Mouse (Mus musculus): ENCODE measurements around the gene Adap1. TPM values are rescaled to one million over a fixed set of nuclear protein-coding genes. Genes with fewer than 3 reads are reported as not detected.

Adap1 gene
- polyA plus RNA-seq, 1 experiment from 2014 or later, result 2.3 TPM

DNA sequence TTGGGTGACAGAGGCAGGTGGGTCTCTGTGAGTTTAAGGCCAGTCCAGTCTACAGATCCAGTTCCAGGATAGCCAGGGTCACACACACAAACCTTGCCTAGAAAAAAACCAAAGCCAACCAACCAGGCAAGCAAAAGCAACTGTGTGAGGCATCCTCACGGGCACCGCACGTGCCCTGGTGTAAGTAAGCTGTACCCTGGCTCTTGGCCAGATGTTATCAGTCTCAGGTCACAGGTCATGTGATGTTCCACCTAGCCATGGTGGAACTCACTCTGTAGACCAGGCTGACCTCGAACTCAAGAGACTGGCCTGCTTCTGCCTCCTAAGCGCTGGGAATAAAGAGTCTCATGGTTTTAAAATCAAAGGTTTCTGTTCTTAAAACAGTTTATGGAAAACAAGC, 33.8 kb upstream of the Adap1 start:
- Histone ChIP-seq H3K27ac (replicated peaks in 1 of 2; ENCODE audit: control insufficient read depth in 1 of 2, insufficient read depth in 1 of 2, low read depth in 2 of 2, low read length in 2 of 2) (no peak overlapping the region), H3K9ac (ENCODE audit: low read length) (no peak overlapping the region), H3K36me3 (ENCODE audit: control insufficient read depth, insufficient read depth, low read length) (no peaks in the 10 kb centered on the region), H3K9me3 (ENCODE audit: control insufficient read depth, low read length) (no peaks in the 10 kb centered on the region), H3K27me3 (ENCODE audit: control insufficient read depth, insufficient read depth, low read length) (peaks cover 12% of the 10 kb centered on the region; the same call in 1 of the 2 replicates), H3K4me1 (ENCODE audit: control insufficient read depth in 2 of 2, insufficient read depth in 2 of 2, low read length in 2 of 2) (peaks cover 3 to 7% of the 10 kb centered on the region in 2 experiments; a peak in 3 of 4 replicates), H3K4me3 (ENCODE audit: control insufficient read depth in 1 of 2, insufficient read depth in 1 of 2, low read depth in 1 of 2, low read length in 2 of 2) (no peak overlapping the region), H3K4me2 (ENCODE audit: low read length) (no peak overlapping the region)
- ATAC-seq (ENCODE audit: insufficient number of reproducible peaks, insufficient read depth, low FRiP score, low read depth), result no peak
- WGBS, result 80% methylated on average over 5 of the region's 5 CpGs

DNA sequence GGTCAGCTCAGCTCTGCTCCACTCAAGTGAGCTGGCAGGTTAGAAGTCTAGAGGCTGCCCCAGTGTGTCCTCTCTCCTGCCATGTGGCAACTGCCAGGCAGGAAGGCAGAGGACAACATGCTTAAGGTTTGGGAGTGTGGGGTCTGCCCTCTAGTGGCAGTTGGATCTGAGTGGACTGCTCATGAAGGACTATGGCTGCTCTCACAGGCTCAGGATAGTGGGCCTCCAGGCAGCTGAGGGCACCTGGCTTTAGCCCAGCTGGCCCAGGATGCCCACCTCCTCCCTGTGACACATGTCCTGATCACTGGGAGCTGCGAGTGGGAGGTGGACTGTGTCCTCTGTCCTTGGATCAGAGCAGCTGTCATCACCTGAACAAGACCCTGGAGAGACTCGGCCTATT, 33.2 kb upstream of the Adap1 start:
- H3K4me1 ChIP-seq (ENCODE audit: control insufficient read depth in 2 of 2, insufficient read depth in 2 of 2, low read length in 2 of 2), result peaks cover 0 to 6% of the 10 kb centered on the region in 2 experiments; a peak in 1 of 4 replicates
- no peaks in the 10 kb centered on the region for H3K9me3 ChIP-seq (ENCODE audit: control insufficient read depth, low read length)
- H3K27me3 ChIP-seq (ENCODE audit: control insufficient read depth, insufficient read depth, low read length), result peaks cover 12% of the 10 kb centered on the region; the same call in 1 of the 2 replicates
- H3K36me3 ChIP-seq (ENCODE audit: control insufficient read depth, insufficient read depth, low read length), result no peaks in the 10 kb centered on the region
- no peak for ATAC-seq (ENCODE audit: insufficient number of reproducible peaks, insufficient read depth, low FRiP score, low read depth)
- no peak overlapping the region for H3K4me3 ChIP-seq (ENCODE audit: control insufficient read depth in 1 of 2, insufficient read depth in 1 of 2, low read depth in 1 of 2, low read length in 2 of 2)
- H3K27ac ChIP-seq (replicated peaks in 1 of 2; ENCODE audit: control insufficient read depth in 1 of 2, insufficient read depth in 1 of 2, low read depth in 2 of 2, low read length in 2 of 2), result no peak overlapping the region
- no peak overlapping the region for H3K9ac ChIP-seq (ENCODE audit: low read length)
- no peak overlapping the region for H3K4me2 ChIP-seq (ENCODE audit: low read length)
- WGBS, result 24% methylated on average over 2 of the region's 2 CpGs

DNA sequence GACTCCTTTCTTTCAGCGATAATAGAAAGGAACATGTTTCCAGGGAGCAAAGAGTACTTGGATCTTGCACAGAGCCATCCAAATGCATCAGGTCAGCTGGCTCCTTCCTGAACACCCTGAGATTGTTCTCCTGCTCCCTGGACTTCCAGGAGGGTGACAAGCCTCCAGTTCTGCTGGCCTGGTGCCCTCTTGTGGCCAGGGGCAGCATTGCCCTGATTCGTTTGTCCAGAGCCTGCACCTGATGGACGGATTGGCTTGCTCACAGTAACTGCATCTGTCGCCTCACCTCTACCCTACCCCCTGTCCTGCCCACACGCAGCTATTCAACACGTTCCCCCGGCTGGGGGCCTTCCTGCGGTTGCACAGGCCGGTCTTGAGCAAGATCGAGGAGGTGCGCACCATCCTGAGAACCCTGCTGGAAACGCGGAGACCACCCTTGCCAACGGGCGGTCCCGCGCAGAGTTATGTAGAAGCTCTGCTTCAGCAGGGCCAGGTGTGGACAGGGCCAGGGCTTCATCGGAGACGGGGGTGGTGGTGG, 29.9 kb upstream of the Adap1 start:
- H3K27me3 ChIP-seq (ENCODE audit: control insufficient read depth, insufficient read depth, low read length), result peaks cover 30% of the 10 kb centered on the region
- peaks cover 6 to 13% of the 10 kb centered on the region in 2 experiments for H3K4me1 ChIP-seq (ENCODE audit: control insufficient read depth in 2 of 2, insufficient read depth in 2 of 2, low read length in 2 of 2)
- no peak overlapping the region for H3K9ac ChIP-seq (ENCODE audit: low read length)
- ATAC-seq (ENCODE audit: insufficient number of reproducible peaks, insufficient read depth, low FRiP score, low read depth), result no peak
- H3K36me3 ChIP-seq (ENCODE audit: control insufficient read depth, insufficient read depth, low read length), result no peaks in the 10 kb centered on the region
- no peak overlapping the region for H3K4me3 ChIP-seq (ENCODE audit: control insufficient read depth in 1 of 2, insufficient read depth in 1 of 2, low read depth in 1 of 2, low read length in 2 of 2)
- H3K9me3 ChIP-seq (ENCODE audit: control insufficient read depth, low read length), result no peaks in the 10 kb centered on the region
- 35% methylated on average over 19 of the region's 19 CpGs for WGBS
- no peak overlapping the region for H3K4me2 ChIP-seq (ENCODE audit: low read length)
- H3K27ac ChIP-seq (replicated peaks in 1 of 2; ENCODE audit: control insufficient read depth in 1 of 2, insufficient read depth in 1 of 2, low read depth in 2 of 2, low read length in 2 of 2), result no peak overlapping the region

DNA sequence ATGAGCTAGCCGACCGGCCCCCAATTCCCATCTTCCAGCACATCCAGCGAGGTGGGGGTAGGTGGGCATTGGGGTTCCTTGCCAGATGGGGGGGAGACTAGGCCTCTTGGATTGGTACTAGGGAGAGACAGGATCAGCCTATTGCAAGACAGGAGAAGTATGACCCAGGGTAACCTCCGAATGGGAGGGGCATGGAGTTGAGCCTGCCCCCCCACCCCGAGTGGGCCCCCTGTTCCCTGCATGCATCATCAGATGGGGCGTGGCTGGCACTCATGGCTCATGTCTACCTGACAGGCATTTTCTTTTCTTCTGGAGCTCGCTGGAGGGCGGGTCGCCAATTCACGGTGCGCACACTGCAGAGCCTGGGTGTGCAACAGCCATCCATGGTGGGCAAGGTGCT, 28.5 kb upstream of the Adap1 start:
- no peaks in the 10 kb centered on the region for H3K36me3 ChIP-seq (ENCODE audit: control insufficient read depth, insufficient read depth, low read length)
- peaks cover 6 to 13% of the 10 kb centered on the region in 2 experiments for H3K4me1 ChIP-seq (ENCODE audit: control insufficient read depth in 2 of 2, insufficient read depth in 2 of 2, low read length in 2 of 2)
- H3K27ac ChIP-seq (replicated peaks in 1 of 2; ENCODE audit: control insufficient read depth in 1 of 2, insufficient read depth in 1 of 2, low read depth in 2 of 2, low read length in 2 of 2), result no peak overlapping the region
- ATAC-seq (ENCODE audit: insufficient number of reproducible peaks, insufficient read depth, low FRiP score, low read depth), result no peak
- H3K9ac ChIP-seq (ENCODE audit: low read length), result no peak overlapping the region
- 86% methylated on average over 11 of the region's 11 CpGs for WGBS
- no peak overlapping the region for H3K4me2 ChIP-seq (ENCODE audit: low read length)
- no peaks in the 10 kb centered on the region for H3K9me3 ChIP-seq (ENCODE audit: control insufficient read depth, low read length)
- peaks cover 31% of the 10 kb centered on the region for H3K27me3 ChIP-seq (ENCODE audit: control insufficient read depth, insufficient read depth, low read length)
- no peak overlapping the region for H3K4me3 ChIP-seq (ENCODE audit: control insufficient read depth in 1 of 2, insufficient read depth in 1 of 2, low read depth in 1 of 2, low read length in 2 of 2)

DNA sequence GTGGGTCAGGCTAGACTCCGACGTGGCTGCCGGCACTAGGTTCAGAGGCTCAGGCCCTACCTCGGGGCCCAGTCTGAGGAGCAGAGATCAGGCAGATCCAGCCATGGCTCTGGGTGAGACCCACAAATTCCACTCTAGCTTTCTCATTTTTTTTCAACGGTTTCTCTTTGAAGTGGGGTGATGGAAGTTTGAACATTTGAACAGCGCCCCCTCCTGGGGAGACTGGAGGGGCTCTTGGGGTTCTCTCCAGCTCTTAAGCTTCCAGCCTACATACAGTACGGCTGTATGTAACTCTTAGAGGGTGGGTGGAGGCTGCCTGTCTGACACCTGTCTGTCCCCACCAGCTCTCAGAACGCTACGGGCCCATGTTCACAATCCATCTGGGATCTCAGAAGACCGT, 28.1 kb upstream of the Adap1 start:
- H3K27ac ChIP-seq (replicated peaks in 1 of 2; ENCODE audit: control insufficient read depth in 1 of 2, insufficient read depth in 1 of 2, low read depth in 2 of 2, low read length in 2 of 2), result no peak overlapping the region
- no peaks in the 10 kb centered on the region for H3K9me3 ChIP-seq (ENCODE audit: control insufficient read depth, low read length)
- H3K36me3 ChIP-seq (ENCODE audit: control insufficient read depth, insufficient read depth, low read length), result no peaks in the 10 kb centered on the region
- no peak overlapping the region for H3K4me2 ChIP-seq (ENCODE audit: low read length)
- WGBS, result 62% methylated on average over 10 of the region's 10 CpGs
- no peak overlapping the region for H3K9ac ChIP-seq (ENCODE audit: low read length)
- peaks cover 35% of the 10 kb centered on the region for H3K27me3 ChIP-seq (ENCODE audit: control insufficient read depth, insufficient read depth, low read length)
- peaks cover 6 to 13% of the 10 kb centered on the region in 2 experiments for H3K4me1 ChIP-seq (ENCODE audit: control insufficient read depth in 2 of 2, insufficient read depth in 2 of 2, low read length in 2 of 2)
- ATAC-seq (ENCODE audit: insufficient number of reproducible peaks, insufficient read depth, low FRiP score, low read depth), result no peak
- no peak overlapping the region for H3K4me3 ChIP-seq (ENCODE audit: control insufficient read depth in 1 of 2, insufficient read depth in 1 of 2, low read depth in 1 of 2, low read length in 2 of 2)

DNA sequence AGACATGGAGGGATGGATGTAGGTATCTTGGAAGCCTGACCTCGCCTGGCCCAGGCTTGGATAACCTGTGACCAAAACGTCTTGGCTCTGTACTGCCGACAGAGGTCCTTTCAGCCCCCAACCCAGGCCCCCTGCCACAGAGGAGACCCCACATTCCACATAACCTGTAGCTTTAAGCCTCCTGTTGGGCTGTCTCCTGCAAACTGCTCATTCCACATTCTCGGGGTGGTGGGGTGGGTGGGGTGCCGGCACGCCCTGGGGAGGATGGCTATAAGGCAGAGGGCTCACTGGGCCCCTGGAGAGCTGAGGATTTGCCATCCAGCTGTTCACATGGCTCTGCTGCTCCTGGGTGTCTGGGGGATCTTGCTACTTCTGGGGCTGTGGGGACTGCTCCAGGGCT, 26.9 kb upstream of the Adap1 start, which contains the start of gene Cyp2w1:
Gene Cyp2w1 (plus strand): TSS at position 301 of the 400 bp plus-strand sequence.
- 55% methylated on average over 6 of the region's 6 CpGs for WGBS
- Histone ChIP-seq H3K4me3 (ENCODE audit: control insufficient read depth in 1 of 2, insufficient read depth in 1 of 2, low read depth in 1 of 2, low read length in 2 of 2) (no peak within 1 kb of the TSS), H3K4me1 (ENCODE audit: control insufficient read depth in 2 of 2, insufficient read depth in 2 of 2, low read length in 2 of 2) (peaks cover 6 to 7% of the 10 kb centered on the region in 2 experiments), H3K4me2 (ENCODE audit: low read length) (no peak within 1 kb of the TSS), H3K9ac (ENCODE audit: low read length) (0 out of 2 replicates have a peak within 1 kb of the TSS, but pooled peaks have one; percentile 7), H3K9me3 (ENCODE audit: control insufficient read depth, low read length) (no peaks in the 10 kb centered on the region), H3K27ac (replicated peaks in 1 of 2; ENCODE audit: control insufficient read depth in 1 of 2, insufficient read depth in 1 of 2, low read depth in 2 of 2, low read length in 2 of 2) (no peak within 1 kb of the TSS), H3K27me3 (ENCODE audit: control insufficient read depth, insufficient read depth, low read length) (peaks cover 37% of the 10 kb centered on the region), H3K36me3 (ENCODE audit: control insufficient read depth, insufficient read depth, low read length) (no peaks in the 10 kb centered on the region)
- no peak for ATAC-seq (ENCODE audit: insufficient number of reproducible peaks, insufficient read depth, low FRiP score, low read depth)

DNA sequence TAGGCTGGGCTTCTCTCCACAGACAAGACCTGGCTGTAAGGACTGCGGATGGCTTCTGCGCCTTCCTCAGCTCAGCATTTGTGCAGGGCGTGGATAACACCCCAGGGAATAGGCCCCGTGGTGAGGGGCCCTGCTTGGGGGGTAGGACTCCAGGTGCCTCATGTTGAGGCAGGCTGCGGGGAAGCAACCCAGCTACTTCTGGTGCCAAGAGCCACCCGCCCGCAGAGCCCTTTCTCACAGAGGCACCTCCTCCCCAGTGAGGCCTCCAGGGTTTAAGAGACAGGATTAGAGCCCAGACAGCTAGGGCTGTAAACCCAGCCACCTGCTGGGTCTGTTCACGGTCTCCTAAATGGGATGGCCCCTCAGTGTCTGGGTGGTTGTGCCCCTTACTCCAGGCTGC, 26.2 kb upstream of the Adap1 start:
- Histone ChIP-seq H3K27ac (replicated peaks in 1 of 2; ENCODE audit: control insufficient read depth in 1 of 2, insufficient read depth in 1 of 2, low read depth in 2 of 2, low read length in 2 of 2) (no peak overlapping the region), H3K27me3 (ENCODE audit: control insufficient read depth, insufficient read depth, low read length) (peaks cover 35% of the 10 kb centered on the region), H3K4me2 (ENCODE audit: low read length) (no peak overlapping the region), H3K36me3 (ENCODE audit: control insufficient read depth, insufficient read depth, low read length) (no peaks in the 10 kb centered on the region), H3K9me3 (ENCODE audit: control insufficient read depth, low read length) (no peaks in the 10 kb centered on the region), H3K4me1 (ENCODE audit: control insufficient read depth in 2 of 2, insufficient read depth in 2 of 2, low read length in 2 of 2) (peaks cover 6 to 7% of the 10 kb centered on the region in 2 experiments), H3K9ac (ENCODE audit: low read length) (0 out of 2 replicates have a peak overlapping the region, but pooled peaks have one; percentile 7), H3K4me3 (ENCODE audit: control insufficient read depth in 1 of 2, insufficient read depth in 1 of 2, low read depth in 1 of 2, low read length in 2 of 2) (no peak overlapping the region)
- 28% methylated on average over 8 of the region's 8 CpGs for WGBS
- ATAC-seq (ENCODE audit: insufficient number of reproducible peaks, insufficient read depth, low FRiP score, low read depth), result no peak

DNA sequence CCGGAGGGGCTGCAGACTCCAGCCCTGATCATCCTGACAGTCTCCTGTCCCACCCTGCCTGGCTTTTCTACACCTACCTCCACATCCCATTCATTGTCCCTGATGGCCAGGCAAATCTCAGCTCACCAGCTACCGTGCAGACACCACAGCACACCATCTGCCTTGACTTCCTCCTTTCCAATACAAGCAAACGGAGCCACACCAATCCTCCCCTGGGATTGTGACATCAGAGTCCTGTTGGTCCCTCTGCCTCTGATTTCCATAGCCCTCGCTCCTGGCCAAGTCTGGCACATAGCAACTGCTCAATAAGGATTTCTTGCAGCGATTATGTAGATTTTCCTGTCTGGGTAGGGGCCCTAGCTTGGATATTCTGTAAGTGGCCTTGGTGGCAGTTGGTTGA, 25.7 kb upstream of the Adap1 start, which contains the start of gene Cox19:
Gene Cox19 (minus strand): TSS at position 285 of the 400 bp plus-strand sequence.
- no peak for ATAC-seq (ENCODE audit: insufficient number of reproducible peaks, insufficient read depth, low FRiP score, low read depth)
- 0 out of 2 replicates have a peak within 1 kb of the TSS, but pooled peaks have one; percentile 7 for H3K9ac ChIP-seq (ENCODE audit: low read length)
- WGBS, result 47% methylated on average over 5 of the region's 5 CpGs
- H3K9me3 ChIP-seq (ENCODE audit: control insufficient read depth, low read length), result no peaks in the 10 kb centered on the region
- H3K27me3 ChIP-seq (ENCODE audit: control insufficient read depth, insufficient read depth, low read length), result peaks cover 36% of the 10 kb centered on the region
- H3K4me3 ChIP-seq (ENCODE audit: control insufficient read depth in 1 of 2, insufficient read depth in 1 of 2, low read depth in 1 of 2, low read length in 2 of 2), result no peak within 1 kb of the TSS
- no peak within 1 kb of the TSS for H3K4me2 ChIP-seq (ENCODE audit: low read length)
- H3K4me1 ChIP-seq (ENCODE audit: control insufficient read depth in 2 of 2, insufficient read depth in 2 of 2, low read length in 2 of 2), result peaks cover 6 to 7% of the 10 kb centered on the region in 2 experiments
- H3K36me3 ChIP-seq (ENCODE audit: control insufficient read depth, insufficient read depth, low read length), result no peaks in the 10 kb centered on the region
- no peak within 1 kb of the TSS for H3K27ac ChIP-seq (replicated peaks in 1 of 2; ENCODE audit: control insufficient read depth in 1 of 2, insufficient read depth in 1 of 2, low read depth in 2 of 2, low read length in 2 of 2)

All from heart, embryonic 14.5 days (tissue).